Mouse (Mus musculus) thymus, postnatal 14 days (tissue): ENCODE data around the gene Kdm6b.

ENCODE experiments used
- DNase-seq: peaks from one replicate; pipeline ENCODE4 v3.0.0; 2021

Kdm6b gene

GRCm38 (mm10) chr11:69405397-69406200 lies 7.9 kb downstream of the Kdm6b start:
- DNase-seq = no peak

GRCm38 (mm10) chr11:69404595-69405396 lies 8.7 kb downstream of the Kdm6b start:
- no peak for DNase-seq

GRCm38 (mm10) chr11:69403691-69404594 lies 9.5 kb downstream of the Kdm6b start:
- DNase-seq = peak; percentile 18

- DNase-seq = peak; percentile 18
These were observed 11.5 kb downstream of the Kdm6b start for GRCm38 (mm10) chr11:69401987-69402386.

GRCm38 (mm10) chr11:69401210-69401637 lies 12.3 kb downstream of the Kdm6b start:
- DNase-seq = peak; percentile 92

GRCm38 (mm10) chr11:69400083-69400850 lies 13.2 kb downstream of the Kdm6b start:
- DNase-seq = no peak

GRCm38 (mm10) chr11:69399201-69400082 lies 14.0 kb downstream of the Kdm6b start:
- DNase-seq = peak; percentile 24

GRCm38 (mm10) chr11:69398486-69399200 lies 14.8 kb downstream of the Kdm6b start:
- peak; percentile 19 for DNase-seq

GRCm38 (mm10) chr11:69398059-69398458 lies 15.4 kb downstream of the Kdm6b start, which contains the start of gene Tmem88:
Gene Tmem88 (minus strand): TSS chr11:69398234.
- DNase-seq = peak; percentile 38

GRCm38 (mm10) chr11:69397581-69398057 lies 15.9 kb downstream of the Kdm6b start:
- DNase-seq = peak; percentile 21

GRCm38 (mm10) chr11:69396772-69397171 lies 16.7 kb downstream of the Kdm6b start:
- DNase-seq = peak; percentile 21

- DNase-seq = peak; percentile 95
These were observed 17.7 kb downstream of the Kdm6b start for GRCm38 (mm10) chr11:69395634-69396373.

- DNase-seq = peak; percentile 89
These were observed 18.2 kb downstream of the Kdm6b start, which contains the start of the genes Naa38 and Cyb5d1 for GRCm38 (mm10) chr11:69395235-69395633. Gene Naa38 (plus strand): TSS chr11:69395487. Gene Cyb5d1 (minus strand): TSS chr11:69395631.

- DNase-seq = peak; percentile 27
These were observed 18.8 kb downstream of the Kdm6b start for GRCm38 (mm10) chr11:69394591-69395167.

- DNase-seq = peak; percentile 81
These were observed 23.0 kb downstream of the Kdm6b start for GRCm38 (mm10) chr11:69390400-69391034.

GRCm38 (mm10) chr11:69389531-69390399 lies 23.7 kb downstream of the Kdm6b start:
- peak; percentile 14 for DNase-seq

- no peak for DNase-seq
These were observed 24.8 kb downstream of the Kdm6b start for GRCm38 (mm10) chr11:69388680-69389079.
